Mouse (Mus musculus): ENCODE data around the gene Smim26. TPM values are rescaled to one million over a fixed set of nuclear protein-coding genes. Genes with fewer than 3 reads are reported as not detected.

Smim26 gene
- polyA plus RNA-seq, 1 experiment = 151 TPM

DNA sequence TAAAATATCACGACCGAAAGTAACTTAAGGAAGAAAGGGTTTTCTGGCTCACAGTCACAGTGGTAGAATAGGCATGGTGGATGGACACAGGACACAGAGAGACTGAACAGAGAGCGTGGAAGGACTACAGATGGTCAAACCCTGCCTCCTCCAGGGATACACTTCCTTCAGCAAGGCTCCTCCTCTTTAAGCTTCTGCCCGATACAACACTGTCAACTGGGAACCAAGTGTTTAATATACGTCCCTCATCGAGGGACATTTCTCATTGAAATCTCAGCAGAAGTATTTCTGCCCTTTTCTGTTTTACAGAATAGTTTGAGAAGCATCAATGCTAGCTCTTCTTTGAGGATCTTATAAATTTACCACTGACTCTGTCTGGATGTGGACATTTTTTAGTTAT, 20.1 kb downstream of the Smim26 start:
- H3K4me3 ChIP-seq (ENCODE audit: insufficient read depth, low read depth, low read length) = no peak overlapping the region
- no peaks in the 10 kb centered on the region for H3K4me1 ChIP-seq (ENCODE audit: control insufficient read depth, insufficient read depth, insufficient read length, low read length)
- no peak overlapping the region for H3K27ac ChIP-seq (replicated peaks; ENCODE audit: low read depth, low read length)

DNA sequence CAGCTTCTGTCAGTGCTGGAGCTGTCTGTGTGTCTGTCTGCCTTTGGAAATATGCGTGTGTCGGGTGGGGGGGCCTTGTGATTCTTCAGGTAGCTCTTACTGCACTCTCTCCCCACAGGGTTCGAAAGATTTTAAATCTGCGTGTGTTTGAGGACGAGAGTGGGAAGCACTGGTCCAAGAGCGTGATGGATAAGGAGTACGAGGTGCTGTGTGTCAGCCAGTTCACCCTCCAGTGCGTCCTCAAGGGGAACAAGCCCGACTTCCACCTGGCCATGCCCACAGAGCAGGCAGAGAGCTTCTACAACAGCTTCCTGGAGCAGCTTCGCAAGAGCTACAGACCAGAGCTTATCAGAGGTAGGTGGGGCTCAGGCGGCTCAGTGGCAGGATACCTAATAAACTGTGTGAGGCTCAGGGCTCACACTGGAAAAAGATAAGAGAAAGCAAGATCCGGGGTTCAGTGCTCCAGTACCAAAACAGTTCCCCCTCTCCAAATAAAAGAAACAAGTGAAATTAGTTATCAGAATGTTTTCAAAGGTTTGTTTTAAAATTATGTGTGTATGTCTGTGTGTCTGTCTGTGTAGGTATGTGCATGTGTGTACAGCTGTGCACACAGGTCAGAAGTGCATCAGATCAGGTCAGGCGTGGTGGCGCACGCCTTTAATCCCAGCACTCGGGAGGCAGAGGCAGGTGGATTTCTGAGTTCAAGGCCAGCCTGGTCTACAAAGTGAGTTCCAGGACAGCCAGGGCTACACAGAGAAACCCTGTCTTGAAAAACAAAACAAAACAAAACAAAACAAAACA, 23.4 kb downstream of the Smim26 start:
- Histone ChIP-seq H3K4me3 (ENCODE audit: insufficient read depth, low read depth, low read length) (no peak overlapping the region), H3K4me1 (ENCODE audit: control insufficient read depth, insufficient read depth, insufficient read length, low read length) (no peaks in the 10 kb centered on the region), H3K27ac (replicated peaks; ENCODE audit: low read depth, low read length) (no peak overlapping the region)

DNA sequence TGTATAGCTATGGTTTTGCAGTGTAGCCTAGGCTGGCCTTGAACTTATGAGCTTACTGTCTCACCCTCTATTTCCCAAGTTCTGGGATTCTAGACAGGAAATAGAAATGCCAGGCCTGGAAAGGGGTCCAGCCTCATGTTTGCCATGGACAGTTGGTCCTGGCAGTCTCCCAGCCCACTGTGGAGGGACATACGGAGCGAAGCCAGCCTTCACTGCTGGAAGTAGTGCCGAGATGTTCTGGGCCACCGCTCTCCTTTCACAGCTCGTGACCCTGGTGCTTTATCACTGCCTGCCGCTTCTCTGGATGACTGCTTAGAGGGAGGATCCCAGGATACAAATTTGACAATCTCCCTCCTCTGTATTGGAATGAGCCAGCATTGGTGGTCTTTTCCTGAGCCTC, 27.6 kb downstream of the Smim26 start:
- Histone ChIP-seq H3K27ac (replicated peaks; ENCODE audit: low read depth, low read length) (no peak overlapping the region), H3K4me1 (ENCODE audit: control insufficient read depth, insufficient read depth, insufficient read length, low read length) (no peaks in the 10 kb centered on the region), H3K4me3 (ENCODE audit: insufficient read depth, low read depth, low read length) (no peak overlapping the region)

DNA sequence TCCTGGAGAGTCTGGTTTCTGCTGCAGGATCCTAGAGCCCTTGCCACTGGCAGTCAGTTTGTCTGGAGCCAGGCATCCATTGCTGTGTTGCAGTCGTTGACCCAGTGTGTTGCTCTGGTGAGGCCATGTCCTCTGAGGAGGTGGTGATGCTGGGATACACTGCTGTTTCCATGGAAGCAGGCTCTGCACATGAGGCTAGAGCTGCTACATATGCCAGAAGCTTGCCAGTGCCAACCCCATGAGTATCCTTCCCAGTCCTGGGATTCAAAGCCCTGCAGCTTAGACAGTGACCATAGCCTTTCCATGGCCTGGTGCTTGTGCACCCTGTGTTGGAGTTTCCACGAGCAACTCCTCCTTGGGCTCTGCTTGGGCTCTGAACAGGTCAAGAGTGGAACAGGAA, 39.7 kb downstream of the Smim26 start:
- Histone ChIP-seq H3K4me3 (ENCODE audit: insufficient read depth, low read depth, low read length) (no peak overlapping the region), H3K27ac (replicated peaks; ENCODE audit: low read depth, low read length) (no peak overlapping the region), H3K4me1 (ENCODE audit: control insufficient read depth, insufficient read depth, insufficient read length, low read length) (no peaks in the 10 kb centered on the region)

DNA sequence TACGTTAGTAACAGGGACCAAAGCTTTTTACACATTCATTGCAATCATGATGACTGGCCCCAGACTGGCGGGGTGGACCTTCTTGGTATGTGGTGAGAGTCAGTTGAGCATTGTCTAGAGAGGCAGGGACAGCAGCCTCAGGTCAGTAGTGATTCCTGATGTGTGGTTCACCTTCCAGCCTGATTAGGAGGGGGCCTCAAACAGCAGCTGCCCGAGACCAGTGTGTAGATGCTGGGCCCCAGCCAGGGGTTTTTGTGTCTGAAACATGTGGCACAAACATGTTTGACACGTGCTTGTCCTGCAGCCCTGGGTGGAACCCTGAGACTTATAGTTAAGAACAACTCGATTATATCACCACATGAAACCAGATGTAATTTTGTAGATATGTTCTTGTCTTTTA, 40.4 kb downstream of the Smim26 start:
- Histone ChIP-seq H3K4me3 (ENCODE audit: insufficient read depth, low read depth, low read length) (no peak overlapping the region), H3K27ac (replicated peaks; ENCODE audit: low read depth, low read length) (no peak overlapping the region), H3K4me1 (ENCODE audit: control insufficient read depth, insufficient read depth, insufficient read length, low read length) (no peaks in the 10 kb centered on the region)

DNA sequence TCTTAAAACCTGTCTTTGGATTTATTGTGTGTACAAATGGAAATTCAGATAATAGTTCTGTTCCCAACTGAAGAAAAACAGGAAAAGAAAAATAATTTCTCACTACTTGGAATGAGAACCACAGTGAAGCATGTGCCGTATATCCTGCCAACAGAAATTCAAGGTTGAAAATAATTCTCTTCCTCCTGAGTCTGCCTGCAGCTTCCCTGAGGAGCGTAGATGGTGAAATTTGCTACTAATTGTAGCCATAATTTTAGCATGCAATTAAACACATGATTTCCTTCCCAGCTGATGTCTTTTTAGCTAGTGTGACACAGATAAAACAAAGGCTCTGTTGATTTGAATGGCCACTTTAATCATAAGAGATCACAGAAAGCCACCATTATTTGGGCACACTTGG, 40.9 kb downstream of the Smim26 start:
- no peak overlapping the region for H3K27ac ChIP-seq (replicated peaks; ENCODE audit: low read depth, low read length)
- H3K4me3 ChIP-seq (ENCODE audit: insufficient read depth, low read depth, low read length) = no peak overlapping the region
- no peaks in the 10 kb centered on the region for H3K4me1 ChIP-seq (ENCODE audit: control insufficient read depth, insufficient read depth, insufficient read length, low read length)

DNA sequence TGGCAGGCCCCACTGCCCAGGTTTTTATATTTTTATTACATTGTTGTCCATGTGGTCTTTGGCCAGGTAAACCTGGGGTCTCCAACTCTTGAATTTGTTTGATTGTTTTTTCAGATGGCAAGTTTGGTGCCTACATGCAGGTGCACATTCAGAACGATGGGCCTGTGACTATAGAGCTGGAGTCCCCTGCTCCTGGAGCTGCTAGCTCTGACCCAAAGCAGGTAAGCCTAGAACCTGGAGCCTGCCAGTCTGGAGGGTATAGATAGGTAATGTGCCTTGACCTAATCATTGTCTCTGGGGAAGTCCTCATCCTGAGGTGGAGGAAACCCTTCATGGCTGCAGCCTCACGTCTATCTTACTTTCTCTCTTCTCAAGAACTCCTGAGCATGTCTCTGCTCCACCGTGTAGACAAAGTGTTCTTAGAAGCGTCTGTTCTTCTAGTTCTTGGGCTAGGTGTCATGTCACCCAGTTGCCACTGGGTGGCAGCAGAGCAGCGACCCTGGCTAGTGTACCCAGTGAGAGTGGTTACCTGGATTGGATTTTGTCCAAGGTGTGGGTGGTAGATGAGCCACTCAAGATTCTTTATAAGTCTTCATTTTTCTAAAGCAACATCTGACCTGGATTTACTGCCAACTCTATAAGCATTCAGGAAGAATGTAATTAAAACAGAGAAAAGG, 41.9 kb downstream of the Smim26 start:
- H3K4me1 ChIP-seq (ENCODE audit: control insufficient read depth, insufficient read depth, insufficient read length, low read length) = no peaks in the 10 kb centered on the region
- H3K27ac ChIP-seq (replicated peaks; ENCODE audit: low read depth, low read length) = no peak overlapping the region
- H3K4me3 ChIP-seq (ENCODE audit: insufficient read depth, low read depth, low read length) = no peak overlapping the region

DNA sequence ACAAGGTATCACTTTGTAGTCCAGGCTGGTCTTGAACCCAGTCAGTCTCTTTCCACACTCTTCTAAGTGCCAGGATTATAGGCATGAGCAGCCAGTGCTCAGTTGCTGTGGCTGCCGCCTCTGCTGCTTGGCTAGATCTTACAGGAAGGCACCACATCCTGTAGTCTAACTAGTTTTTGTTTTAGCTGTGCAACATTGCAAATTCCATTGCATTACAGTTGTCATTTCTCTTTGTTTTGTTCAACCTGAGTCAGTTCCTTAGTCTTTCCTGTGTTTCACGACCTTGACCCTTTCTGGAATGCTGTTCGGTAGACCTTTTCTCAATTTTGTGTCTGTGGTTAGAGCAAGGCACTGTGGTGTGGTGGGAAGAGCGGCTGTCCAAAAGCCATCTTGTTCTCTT, 43.4 kb downstream of the Smim26 start:
- Histone ChIP-seq H3K4me1 (ENCODE audit: control insufficient read depth, insufficient read depth, insufficient read length, low read length) (peaks cover 2% of the 10 kb centered on the region; the same call in 1 of the 2 replicates), H3K27ac (replicated peaks; ENCODE audit: low read depth, low read length) (no peak overlapping the region), H3K4me3 (ENCODE audit: insufficient read depth, low read depth, low read length) (no peak overlapping the region)

DNA sequence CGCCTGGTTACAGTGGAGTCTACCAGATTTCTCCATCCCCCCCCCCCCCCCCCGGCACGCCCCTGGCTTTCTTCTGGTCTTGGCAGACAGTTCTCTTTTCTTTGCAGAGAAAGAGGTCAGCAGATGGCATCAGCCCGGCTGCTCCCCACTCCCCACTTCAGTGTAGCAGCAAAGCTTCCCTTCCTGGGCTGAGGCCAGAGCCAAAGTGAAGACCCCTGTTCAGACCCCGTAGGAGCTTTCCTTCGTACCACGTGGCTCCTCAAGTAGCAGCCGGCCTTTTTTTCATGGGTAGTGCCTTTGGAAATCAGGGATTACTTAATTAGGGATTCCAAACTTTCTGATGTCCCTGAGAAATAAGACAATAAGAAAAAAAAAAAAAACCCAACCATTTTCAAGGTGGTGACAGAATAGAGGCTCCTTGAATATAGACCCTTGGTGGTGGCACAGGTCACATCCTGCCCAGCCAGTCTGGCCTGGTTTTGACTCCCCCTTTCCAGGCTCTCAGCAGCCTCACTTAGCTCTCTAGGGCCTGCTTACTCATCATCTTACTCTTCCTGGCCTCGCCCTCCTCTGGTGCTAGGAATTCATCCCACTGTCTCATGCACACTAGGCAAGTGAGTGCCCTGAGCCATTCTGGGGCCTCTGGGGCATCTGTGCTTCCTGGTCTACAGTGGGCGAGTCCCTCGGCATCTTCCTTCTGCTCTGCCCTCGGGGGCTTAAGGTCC, 44.0 kb downstream of the Smim26 start:
- Histone ChIP-seq H3K4me1 (ENCODE audit: control insufficient read depth, insufficient read depth, insufficient read length, low read length) (peaks cover 3% of the 10 kb centered on the region; the same call in 1 of the 2 replicates), H3K4me3 (ENCODE audit: insufficient read depth, low read depth, low read length) (no peak overlapping the region), H3K27ac (replicated peaks; ENCODE audit: low read depth, low read length) (no peak overlapping the region)

DNA sequence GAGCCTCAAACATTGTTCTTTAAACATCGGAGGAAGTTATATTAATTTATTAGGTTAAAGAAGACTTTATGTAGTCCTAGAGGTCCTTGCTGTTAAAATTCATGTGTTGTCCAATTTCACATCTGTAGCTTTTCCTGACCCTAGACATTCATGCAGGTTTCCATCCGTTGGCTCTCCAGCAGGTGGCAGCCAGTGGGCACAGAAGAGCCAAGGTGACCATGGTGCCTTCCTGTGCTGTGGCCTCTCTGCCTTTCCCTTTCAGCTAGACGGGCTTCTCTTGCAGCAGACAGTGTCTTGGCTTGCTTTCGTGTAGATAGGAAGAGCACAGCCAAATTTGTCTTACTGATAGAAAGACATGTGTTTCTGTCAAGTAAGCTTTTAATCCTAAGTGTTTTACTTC, 44.9 kb downstream of the Smim26 start:
- Histone ChIP-seq H3K4me1 (ENCODE audit: control insufficient read depth, insufficient read depth, insufficient read length, low read length) (peaks cover 3% of the 10 kb centered on the region; the same call in 1 of the 2 replicates), H3K4me3 (ENCODE audit: insufficient read depth, low read depth, low read length) (no peak overlapping the region), H3K27ac (replicated peaks; ENCODE audit: low read depth, low read length) (no peak overlapping the region)

DNA sequence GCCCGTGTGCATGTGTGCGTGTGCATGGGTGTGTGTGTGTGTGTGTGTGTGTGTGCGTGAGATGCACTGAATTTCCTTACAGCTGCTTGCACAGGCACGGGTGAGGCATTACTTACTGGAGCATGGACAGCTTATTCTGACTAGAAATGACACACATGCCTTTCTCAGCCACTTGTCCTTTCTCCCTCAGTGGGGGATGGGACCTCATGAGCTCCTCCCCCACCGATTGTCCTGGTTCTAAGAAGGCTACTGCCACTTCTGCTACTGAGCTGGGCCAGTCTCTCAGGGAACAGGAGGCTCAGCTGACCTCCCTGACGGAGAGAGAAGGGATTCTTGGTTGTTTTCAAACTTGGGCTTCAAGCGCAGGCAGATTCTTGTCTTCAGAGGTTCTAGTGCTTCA, 46.2 kb downstream of the Smim26 start:
- H3K4me1 ChIP-seq (ENCODE audit: control insufficient read depth, insufficient read depth, insufficient read length, low read length) = peaks cover 3% of the 10 kb centered on the region; the same call in 1 of the 2 replicates
- H3K27ac ChIP-seq (replicated peaks; ENCODE audit: low read depth, low read length) = no peak overlapping the region
- H3K4me3 ChIP-seq (ENCODE audit: insufficient read depth, low read depth, low read length) = no peak overlapping the region

DNA sequence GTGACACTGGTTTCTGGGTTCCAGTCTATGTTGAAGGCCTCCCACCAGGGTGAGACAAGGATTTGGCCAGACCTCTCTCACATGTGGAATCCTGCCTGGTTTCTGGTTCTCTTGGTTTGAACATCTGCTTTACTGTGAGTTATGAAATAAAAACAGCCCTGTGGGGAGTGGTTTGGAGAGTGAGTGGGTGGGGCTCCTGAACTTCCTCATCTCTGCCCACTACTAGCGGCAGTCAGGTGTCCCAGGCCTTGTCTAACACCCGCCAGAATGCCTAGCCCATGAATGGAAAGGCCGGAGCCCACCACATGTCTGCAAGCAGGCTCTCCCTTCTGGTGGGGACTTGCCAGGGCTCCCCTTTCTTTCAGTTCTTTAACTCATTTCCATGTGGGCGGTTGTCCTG, 48.1 kb downstream of the Smim26 start:
- Histone ChIP-seq H3K27ac (replicated peaks; ENCODE audit: low read depth, low read length) (no peak overlapping the region), H3K4me1 (ENCODE audit: control insufficient read depth, insufficient read depth, insufficient read length, low read length) (peaks cover 3% of the 10 kb centered on the region; the same call in 1 of the 2 replicates), H3K4me3 (ENCODE audit: insufficient read depth, low read depth, low read length) (no peak overlapping the region)

Other genes starting within 250 kb of the Smim26 start
- 9.9 and 17.2 TPM in 2 replicates for gene Kat14, start 225.1 kb upstream of the Smim26 start, polyA plus RNA-seq (2012; ENCODE audit: insufficient read depth, insufficient read length, missing spikeins)
- 3.4 and 6.3 TPM in 2 replicates for gene Pet117, start 225.1 kb upstream of the Smim26 start, polyA plus RNA-seq (2012; ENCODE audit: insufficient read depth, insufficient read length, missing spikeins)
- gene Dzank1, start 66.6 kb upstream of the Smim26 start, polyA plus RNA-seq (2012; ENCODE audit: insufficient read depth, insufficient read length, missing spikeins) = 0.38 and 1.4 TPM in 2 replicates
- 6.3 and 6.7 TPM in 2 replicates for gene Polr3f, start 66.3 kb upstream of the Smim26 start, polyA plus RNA-seq (2012; ENCODE audit: insufficient read depth, insufficient read length, missing spikeins)
- gene Rbbp9, start 43.2 kb upstream of the Smim26 start, polyA plus RNA-seq (2012; ENCODE audit: insufficient read depth, insufficient read length, missing spikeins) = 29.5 and 46.7 TPM in 2 replicates
- 23.7 and 25.4 TPM in 2 replicates for gene Sec23b, start 37.8 kb upstream of the Smim26 start, polyA plus RNA-seq (2012; ENCODE audit: insufficient read depth, insufficient read length, missing spikeins)
- 23.6 and 25.9 TPM in 2 replicates for gene Dtd1, start 5.8 kb downstream of the Smim26 start, polyA plus RNA-seq (2012; ENCODE audit: insufficient read depth, insufficient read length, missing spikeins)
- gene Scp2d1, start 229.6 kb downstream of the Smim26 start, polyA plus RNA-seq (2012; ENCODE audit: insufficient read depth, insufficient read length, missing spikeins) = not detected in 2 replicates